Mouse (Mus musculus) kidney, embryonic 16.5 days (tissue): ENCODE measurements around the gene Plin2. TPM values are rescaled to one million over a fixed set of nuclear protein-coding genes. Genes with fewer than 3 reads are reported as not detected.
A peak's percentile ranks its signal among the peaks of the same experiment; 100 is the strongest.
"Not testable (repeated sequence)": the region's sequence is repeated elsewhere in the genome, so short reads cannot be mapped to it uniquely, and the experiment has no call there.

Source experiments
- ATAC-seq: fragments of 200-750 bp; cut with Nextera tagmentation; 2 replicates; pipeline ENCODE4 v1.8.0; 2017; ENCODE audit warnings: moderate TSS enrichment; ENCODE audit not compliant: low FRiP score, low TSS enrichment
- H3K27ac ChIP-seq: fragments of 300-500 bp; sonication (generic); 2 replicates; pipeline ENCODE4 v1.5.1; 2014; ENCODE audit warnings: low read length
- H3K27me3 ChIP-seq: fragments of 300-500 bp; sonication (generic); 2 replicates; pipeline ENCODE4 v1.6.1; 2014; ENCODE audit warnings: low read length, control low read depth, mixed read lengths; ENCODE audit not compliant: insufficient read depth
- H3K36me3 ChIP-seq: fragments of 300-500 bp; sonication (generic); 2 replicates; pipeline ENCODE4 v1.6.1; 2014; ENCODE audit warnings: low read length, control low read depth, mixed read lengths; ENCODE audit not compliant: insufficient read depth
- H3K4me1 ChIP-seq: fragments of 300-500 bp; sonication (generic); 2 replicates; pipeline ENCODE4 v1.6.1; 2014; ENCODE audit warnings: low read length, control low read depth, mixed read lengths; ENCODE audit not compliant: insufficient read depth
- H3K4me2 ChIP-seq: fragments of 300-500 bp; sonication (generic); replicated peaks from 2 replicates; pipeline ENCODE4 v1.6.1; 2014; ENCODE audit warnings: low read depth, low read length
- H3K4me3 ChIP-seq: fragments of 300-500 bp; sonication (generic); 2 replicates; pipeline ENCODE4 v1.5.1; 2014; ENCODE audit warnings: mild to moderate bottlenecking, low read length
- H3K9ac ChIP-seq: fragments of 300-500 bp; sonication (generic); replicated peaks from 2 replicates; pipeline ENCODE4 v1.6.1; 2014; ENCODE audit warnings: low read length
- H3K9me3 ChIP-seq: fragments of 300-500 bp; sonication (generic); 2 replicates; pipeline ENCODE4 v1.6.1; 2016; ENCODE audit warnings: low read length, control low read depth
- WGBS: fragments of 180-500 bp; shearing (Covaris S2); extraction: QIAGEN DNeasy Blood & Tissue Kit; methylation state at CpG from one replicate; pipeline ENCODE4 v1.1.7; 2014; 5-methylcytosine and 5-hydroxymethylcytosine counted together
- polyA plus RNA-seq: library from polyadenylated mRNA; unstranded; fragments of >200 nt; fragmentation: Nextera tagmentation; extraction: Ambion mirVana; gene quantifications from 2 replicates; pipeline ENCODE4 v1.2.1, GENCODE M21; 2015

Plin2 gene
- polyA plus RNA-seq, 1 experiment from 2014 or later, result 77.0 TPM

DNA sequence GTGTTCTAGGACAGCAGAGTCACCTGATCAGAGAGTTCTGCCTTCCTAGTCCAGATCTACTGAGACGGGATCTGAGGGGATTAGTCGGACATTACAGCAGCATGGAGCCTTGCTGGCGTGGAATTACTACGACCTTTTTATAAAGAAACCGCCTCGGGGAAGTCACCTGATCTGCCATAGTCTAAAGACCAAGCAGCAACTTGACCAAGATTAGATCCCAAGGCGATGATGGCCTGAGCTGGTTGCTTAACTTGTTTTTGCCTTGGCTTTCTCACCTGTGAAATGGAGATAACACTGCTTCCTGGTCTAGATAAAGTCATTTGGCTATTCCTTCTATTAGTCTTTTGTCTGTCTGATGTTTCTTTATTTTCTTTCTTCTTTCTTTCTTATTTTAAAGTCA is 2.6 kb upstream of the Plin2 start:
- Histone ChIP-seq H3K9ac (no peak overlapping the region), H3K27ac (no peak overlapping the region), H3K4me2 (no peak overlapping the region), H3K27me3 (no peaks in the 10 kb centered on the region), H3K4me3 (no peak overlapping the region), H3K36me3 (0 out of 2 replicates have a peak, but pooled peaks cover 3% of the 10 kb centered on the region), H3K9me3 (no peaks in the 10 kb centered on the region), H3K4me1 (peaks cover 16% of the 10 kb centered on the region)
- 78% methylated on average over 7 of the region's 7 CpGs for WGBS
- ATAC-seq, result no peak

DNA sequence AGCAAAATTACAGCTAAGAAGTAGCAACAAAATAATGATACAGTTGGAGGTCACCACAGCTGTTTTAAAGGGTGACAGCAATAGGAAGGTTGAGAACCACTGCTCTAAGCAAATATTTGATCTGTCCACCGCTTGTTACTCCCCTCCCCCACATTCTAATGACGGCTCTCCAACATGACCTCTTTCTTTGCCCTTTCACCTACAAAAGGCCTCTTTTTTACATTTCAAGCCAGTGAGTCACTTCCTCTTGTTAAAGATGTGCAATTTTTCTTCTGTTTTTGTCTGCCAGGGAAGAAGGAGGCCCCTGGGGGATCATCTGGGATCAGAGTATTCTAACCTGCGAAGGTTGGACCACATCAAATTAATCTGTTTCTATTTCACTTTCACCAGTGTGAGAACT is 1.9 kb upstream of the Plin2 start:
- 34% methylated on average over 3 of the region's 3 CpGs for WGBS
- no peak overlapping the region for H3K4me2 ChIP-seq
- no peak overlapping the region for H3K4me3 ChIP-seq
- no peaks in the 10 kb centered on the region for H3K9me3 ChIP-seq
- no peak for ATAC-seq
- H3K27me3 ChIP-seq, result no peaks in the 10 kb centered on the region
- 0 out of 2 replicates have a peak, but pooled peaks cover 4% of the 10 kb centered on the region for H3K36me3 ChIP-seq
- H3K4me1 ChIP-seq, result peaks cover 16% of the 10 kb centered on the region
- no peak overlapping the region for H3K27ac ChIP-seq
- H3K9ac ChIP-seq, result no peak overlapping the region

DNA sequence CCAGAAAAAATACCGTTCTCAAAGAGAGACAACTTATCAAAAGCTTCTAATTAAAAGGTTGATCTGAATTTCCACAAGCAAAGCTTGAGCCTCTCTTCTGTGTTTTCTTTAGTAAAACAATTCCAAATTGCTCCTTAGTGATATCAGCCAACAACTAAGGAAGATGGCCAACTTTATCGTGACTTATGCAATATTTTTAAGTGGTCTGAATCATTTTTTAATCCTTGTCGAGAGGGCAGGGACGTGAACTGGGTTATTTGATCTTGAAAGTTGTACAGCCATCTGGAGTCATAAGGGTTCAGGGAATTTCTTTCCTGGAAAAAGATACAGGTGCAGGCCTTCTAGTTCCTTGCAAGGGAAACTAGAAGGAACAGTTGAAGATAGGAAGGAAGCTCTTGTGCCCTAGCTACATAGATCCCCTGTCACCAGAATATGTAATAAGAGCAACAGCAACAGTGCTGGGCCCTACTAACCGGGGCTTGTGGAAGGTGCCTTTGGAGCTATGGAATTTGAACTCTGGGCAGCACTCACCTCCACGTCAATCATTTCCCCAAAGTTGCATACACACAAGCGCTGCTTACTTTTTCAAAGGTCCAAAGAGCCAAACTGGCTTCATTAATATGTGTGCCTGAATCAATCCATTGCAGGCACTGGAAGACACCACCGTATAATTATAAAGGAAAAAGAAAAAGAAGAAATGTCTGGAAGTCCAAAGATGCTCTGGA is 884 bp upstream of the Plin2 start:
- no peak overlapping the region for H3K9ac ChIP-seq
- H3K4me3 ChIP-seq, result no peak overlapping the region
- 73% methylated on average over 8 of the region's 8 CpGs for WGBS
- peaks cover 16% of the 10 kb centered on the region for H3K4me1 ChIP-seq
- ATAC-seq, result no peak
- no peaks in the 10 kb centered on the region for H3K9me3 ChIP-seq
- 0 out of 2 replicates have a peak, but pooled peaks cover 4% of the 10 kb centered on the region for H3K36me3 ChIP-seq
- no peaks in the 10 kb centered on the region for H3K27me3 ChIP-seq
- 0 out of 2 replicates have a peak overlapping the region, but pooled peaks have one; percentile 72 for H3K4me2 ChIP-seq
- H3K27ac ChIP-seq, result peak overlapping the region; percentile 11; the same call in 1 of the 2 replicates

DNA sequence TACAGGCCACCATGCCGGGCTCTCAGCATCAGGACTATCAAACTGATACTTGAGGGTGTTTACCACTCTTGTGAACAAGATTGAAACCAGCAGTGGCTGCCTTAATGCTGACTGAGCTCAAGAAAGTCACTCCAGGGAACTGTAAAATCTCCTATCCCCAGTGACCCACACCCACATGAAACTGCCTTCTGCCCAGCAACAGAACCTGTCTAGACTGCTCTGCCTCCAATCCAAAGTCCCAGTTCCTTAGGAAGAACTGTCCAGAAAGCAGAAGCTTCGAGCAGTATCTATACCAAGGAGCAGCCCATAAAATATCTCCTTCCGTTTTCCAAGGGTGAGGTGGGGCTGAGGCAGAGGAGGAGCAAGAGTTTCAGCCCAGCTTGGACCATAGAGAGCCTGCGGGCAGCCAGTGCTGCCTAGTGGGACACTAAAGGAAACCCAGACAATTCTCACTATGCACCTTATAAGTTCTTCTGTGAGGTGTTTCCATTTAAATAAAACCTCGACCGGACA is 563 bp downstream of the Plin2 start:
- peak overlapping the region; percentile 82 for H3K4me3 ChIP-seq
- H3K4me2 ChIP-seq, result peak overlapping the region; percentile 72
- WGBS, result 10% methylated on average over 6 of the region's 6 CpGs
- H3K27me3 ChIP-seq, H3K9me3 ChIP-seq, H3K36me3 ChIP-seq: not testable (repeated sequence)
- peaks cover 16% of the 10 kb centered on the region for H3K4me1 ChIP-seq
- peak overlapping the region; percentile 85; the same call in 1 of the 2 replicates for H3K27ac ChIP-seq
- ATAC-seq, result peak; percentile 87
- peak overlapping the region; percentile 86 for H3K9ac ChIP-seq

DNA sequence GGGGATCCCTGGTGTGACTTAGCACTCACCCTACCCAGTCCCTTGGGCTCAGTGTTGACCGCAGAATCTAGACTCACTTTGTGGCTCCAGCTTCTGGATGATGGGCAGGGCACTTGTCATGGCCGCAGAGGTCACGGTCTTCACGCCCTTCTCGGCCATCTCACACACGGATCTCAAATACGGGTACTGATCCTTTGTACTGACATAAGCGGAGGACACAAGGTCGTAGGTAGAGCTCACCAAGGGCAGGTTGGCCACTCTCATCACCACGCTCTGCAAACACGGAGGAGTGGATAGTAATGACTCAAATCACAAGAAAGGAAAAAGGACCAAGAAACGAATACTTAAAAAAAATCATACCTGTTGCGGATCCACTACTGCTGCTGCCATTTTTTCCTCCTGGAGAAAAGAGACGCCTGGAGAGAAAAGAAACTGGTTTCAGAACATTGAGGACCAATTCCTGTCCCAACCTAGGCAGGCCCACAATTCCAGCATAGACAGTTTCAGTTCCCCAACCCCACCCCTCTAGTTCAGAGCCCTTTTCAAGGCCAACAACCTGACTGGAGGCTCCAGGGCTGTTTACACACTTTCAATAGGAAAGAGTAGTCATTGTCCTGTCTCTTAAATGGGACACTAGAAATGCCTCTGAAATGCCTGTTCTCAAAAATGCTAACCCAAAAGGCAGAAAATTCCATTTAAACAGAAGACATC is 1.4 kb downstream of the Plin2 start:
- H3K36me3 ChIP-seq, result peaks cover 11% of the 10 kb centered on the region
- no peak overlapping the region for H3K9ac ChIP-seq
- no peak for ATAC-seq
- peaks cover 16% of the 10 kb centered on the region for H3K4me1 ChIP-seq
- no peaks in the 10 kb centered on the region for H3K9me3 ChIP-seq
- H3K4me2 ChIP-seq, result peak overlapping the region; percentile 72
- no peaks in the 10 kb centered on the region for H3K27me3 ChIP-seq
- peak overlapping the region; percentile 82 for H3K4me3 ChIP-seq
- WGBS, result 89% methylated on average over 14 of the region's 14 CpGs
- H3K27ac ChIP-seq, result 0 out of 2 replicates have a peak overlapping the region, but pooled peaks have one; percentile 31

DNA sequence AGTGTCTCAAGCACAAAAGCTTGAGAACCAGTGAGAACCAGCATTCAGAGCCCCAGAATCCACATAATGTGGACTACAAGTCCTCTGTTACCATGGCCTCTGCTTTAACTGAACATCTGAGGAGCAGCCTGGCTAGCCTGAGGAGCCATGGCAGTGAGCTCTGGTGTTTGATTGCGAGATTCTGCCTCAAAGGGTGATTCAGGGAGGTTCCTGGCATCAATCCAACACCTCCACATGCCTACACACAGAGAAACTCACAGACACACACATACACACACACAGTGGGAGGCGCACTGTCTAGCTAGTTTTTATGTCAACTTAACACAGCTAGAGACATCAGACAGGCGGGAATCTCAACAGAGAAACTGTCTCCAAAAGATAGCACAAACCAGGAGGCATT is 4.3 kb downstream of the Plin2 start:
- no peaks in the 10 kb centered on the region for H3K9me3 ChIP-seq
- H3K36me3 ChIP-seq, result peaks cover 19% of the 10 kb centered on the region
- H3K27ac ChIP-seq, result no peak overlapping the region
- no peaks in the 10 kb centered on the region for H3K27me3 ChIP-seq
- peaks cover 13% of the 10 kb centered on the region for H3K4me1 ChIP-seq
- ATAC-seq, result no peak
- no peak overlapping the region for H3K4me3 ChIP-seq
- no peak overlapping the region for H3K9ac ChIP-seq
- 78% methylated on average over 3 of the region's 3 CpGs for WGBS
- no peak overlapping the region for H3K4me2 ChIP-seq

DNA sequence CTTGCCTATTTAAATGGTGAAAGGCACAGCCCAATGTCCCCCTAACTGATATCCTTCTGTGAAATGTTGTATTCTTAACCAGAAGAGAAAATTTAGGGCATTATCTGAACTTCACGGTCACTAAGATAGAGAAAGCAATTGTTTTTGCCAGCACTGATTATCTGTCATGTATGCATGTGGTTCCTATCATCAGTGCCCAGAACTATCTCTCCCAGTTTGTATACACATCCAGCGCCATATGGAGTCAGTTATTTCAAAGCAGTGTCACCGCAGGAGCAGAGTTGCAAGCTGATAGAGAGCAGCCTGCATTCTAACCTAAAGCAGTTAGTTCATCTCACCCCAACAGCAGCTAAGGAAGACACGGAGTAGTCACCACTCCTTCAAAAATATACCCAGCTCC is 5.9 kb downstream of the Plin2 start:
- Histone ChIP-seq H3K27ac (no peak overlapping the region), H3K36me3 (peaks cover 30% of the 10 kb centered on the region)

DNA sequence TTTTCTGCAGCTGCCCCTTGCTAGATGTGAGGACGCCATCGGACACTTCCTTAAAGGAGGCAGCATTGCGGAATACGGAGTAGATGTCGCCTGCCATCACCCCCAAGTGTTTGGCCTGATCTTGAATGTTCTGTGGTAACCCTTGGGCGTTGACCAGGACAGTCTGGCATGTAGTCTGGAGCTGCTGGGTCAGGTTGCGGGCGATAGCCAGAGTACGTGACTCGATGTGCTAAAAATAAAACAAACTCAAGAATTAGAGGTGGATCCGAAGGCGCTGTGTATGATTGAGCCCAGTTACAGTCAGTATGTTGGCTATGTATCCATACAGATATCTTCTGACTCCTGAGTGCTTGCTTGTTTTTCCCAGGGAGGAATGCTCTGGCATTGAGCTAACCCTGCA is 12.7 kb downstream of the Plin2 start:
- ATAC-seq, result no peak
- WGBS, result 93% methylated on average over 12 of the region's 12 CpGs
- Histone ChIP-seq H3K27me3 (no peaks in the 10 kb centered on the region), H3K9me3 (peaks cover 5% of the 10 kb centered on the region; the same call in 1 of the 2 replicates), H3K27ac (no peak overlapping the region), H3K4me2 (no peak overlapping the region), H3K9ac (no peak overlapping the region), H3K36me3 (peaks cover 41% of the 10 kb centered on the region), H3K4me3 (no peak overlapping the region), H3K4me1 (no peaks in the 10 kb centered on the region)

More for the DNA sequence above, 5.9 kb downstream of the Plin2 start:
- Histone ChIP-seq H3K4me3 (no peak overlapping the region), H3K9me3 (peaks cover 5% of the 10 kb centered on the region; the same call in 1 of the 2 replicates), H3K4me2 (no peak overlapping the region), H3K4me1 (peaks cover 4% of the 10 kb centered on the region; the same call in 1 of the 2 replicates), H3K9ac (no peak overlapping the region), H3K27me3 (no peaks in the 10 kb centered on the region)
- no peak for ATAC-seq
- 75% methylated on average over 4 of the region's 4 CpGs for WGBS

DNA sequence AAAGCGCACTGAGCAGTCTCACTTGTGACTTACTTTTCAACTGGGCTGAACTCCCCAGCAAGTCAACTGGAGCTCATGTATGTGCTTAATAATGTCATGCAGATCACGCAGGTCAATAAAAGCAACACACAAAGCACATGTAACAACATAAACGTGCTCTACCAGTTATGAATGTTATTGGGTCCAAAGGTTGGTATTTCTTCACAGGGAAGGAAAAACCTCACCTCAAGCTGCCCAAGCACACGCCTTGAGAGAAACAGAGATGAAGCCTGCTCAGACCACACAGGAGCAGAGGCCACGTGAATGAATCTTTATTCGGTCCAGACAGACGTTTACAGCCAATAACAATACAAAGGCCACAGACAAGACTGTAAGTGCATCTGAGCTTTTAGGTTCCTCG is 13.4 kb downstream of the Plin2 start:
- H3K9me3 ChIP-seq, H3K4me2 ChIP-seq, ATAC-seq, H3K4me3 ChIP-seq, H3K27me3 ChIP-seq, H3K9ac ChIP-seq, H3K27ac ChIP-seq, H3K4me1 ChIP-seq: not testable (repeated sequence)
- 88% methylated on average over 8 of the region's 8 CpGs for WGBS
- peaks cover 38% of the 10 kb centered on the region for H3K36me3 ChIP-seq
